Mouse (Mus musculus): Measurements from ENCODE around the gene Tmem81. TPM values are rescaled to one million over a fixed set of nuclear protein-coding genes. Genes with fewer than 3 reads are reported as not detected.

The Tmem81 gene
- 5.1 TPM for polyA plus RNA-seq (2014; fragmentation: Illumina TruSeq; extraction: RNeasy Lipid Tissue Mini Kit (QIAGEN cat#74804); ENCODE audit: low read depth, low replicate concordance)

GRCm38 (mm10) chr1:132506058-132506457, at the start of gene Tmem81:
Gene Tmem81, plus strand, starts transcription at chr1:132506230.

GRCm38 (mm10) chr1:132476928-132477691, 28.9 kb upstream of the Tmem81 start, which contains the start of gene Rbbp5:
Gene Rbbp5, plus strand, starts transcription at chr1:132477365.

DNA sequence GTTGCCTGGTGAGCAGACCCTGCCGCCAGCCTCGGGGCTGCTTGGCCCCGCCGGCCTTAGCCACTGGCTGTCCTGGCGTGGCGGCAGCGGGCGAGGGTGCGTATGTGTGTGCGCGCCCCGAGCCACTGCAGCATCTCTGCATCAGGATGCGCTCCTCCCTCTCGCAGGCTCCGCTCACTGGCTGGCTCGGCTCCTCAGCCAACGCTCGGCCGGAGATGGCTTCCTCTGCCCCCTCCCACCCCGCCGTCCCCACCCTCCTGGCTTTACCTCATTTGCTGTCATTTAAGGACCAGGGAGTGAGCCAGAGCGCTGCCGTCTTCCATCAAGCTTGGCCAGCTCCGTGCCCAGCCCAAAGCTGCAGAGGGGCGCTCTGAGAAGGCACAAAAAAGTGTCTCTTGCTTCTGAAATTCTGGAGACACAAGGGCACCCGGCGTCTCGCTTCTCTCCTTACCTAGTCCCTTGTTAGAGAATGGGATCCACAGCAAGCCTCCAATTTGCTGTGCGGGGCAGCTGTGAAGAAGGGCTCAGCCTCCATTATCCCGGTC, 36.8 kb downstream of the Tmem81 start, which contains the start of gene Cntn2:
Cntn2 (minus strand) TSS at position 495 of the 545 bp plus-strand sequence.

Other genes with a start within 250 kb of the Tmem81 start
- gene Klhdc8a, start 207.6 kb upstream of the Tmem81 start, polyA plus RNA-seq (2014; fragmentation: Illumina TruSeq; extraction: RNeasy Lipid Tissue Mini Kit (QIAGEN cat#74804); ENCODE audit: low read depth, low replicate concordance), result 0.20 TPM
- 6.0 TPM for gene Nuak2, start 190.1 kb upstream of the Tmem81 start, polyA plus RNA-seq (2014; fragmentation: Illumina TruSeq; extraction: RNeasy Lipid Tissue Mini Kit (QIAGEN cat#74804); ENCODE audit: low read depth, low replicate concordance)
- 6.6 TPM for gene Tmcc2, start 114.9 kb upstream of the Tmem81 start, polyA plus RNA-seq (2014; fragmentation: Illumina TruSeq; extraction: RNeasy Lipid Tissue Mini Kit (QIAGEN cat#74804); ENCODE audit: low read depth, low replicate concordance)
- 17.8 TPM for gene Dstyk, start 88.7 kb upstream of the Tmem81 start, polyA plus RNA-seq (2014; fragmentation: Illumina TruSeq; extraction: RNeasy Lipid Tissue Mini Kit (QIAGEN cat#74804); ENCODE audit: low read depth, low replicate concordance)
- gene Rbbp5, start 28.9 kb upstream of the Tmem81 start, polyA plus RNA-seq (2014; fragmentation: Illumina TruSeq; extraction: RNeasy Lipid Tissue Mini Kit (QIAGEN cat#74804); ENCODE audit: low read depth, low replicate concordance), result 25.4 TPM
- gene Cntn2, start 37.0 kb downstream of the Tmem81 start, polyA plus RNA-seq (2014; fragmentation: Illumina TruSeq; extraction: RNeasy Lipid Tissue Mini Kit (QIAGEN cat#74804); ENCODE audit: low read depth, low replicate concordance), result 0.35 TPM
- 0.37 TPM for gene Nfasc, start 235.6 kb downstream of the Tmem81 start, polyA plus RNA-seq (2014; fragmentation: Illumina TruSeq; extraction: RNeasy Lipid Tissue Mini Kit (QIAGEN cat#74804); ENCODE audit: low read depth, low replicate concordance)

All from adipose tissue, adult 10 weeks (tissue).